Mouse (Mus musculus) erythroblast, embryonic 14.5 days (primary cell): ENCODE results near the gene Ppm1h.

Experiments used
- GATA1 ChIP-seq: IDR thresholded peaks from 2 replicates; pipeline ENCODE4 v1.6.1; 2012; ENCODE audit warnings: low read length, inconsistent platforms, mixed read lengths
- TAL1 ChIP-seq: IDR thresholded peaks from 3 replicates; pipeline ENCODE4 v1.6.1; 2012; ENCODE audit warnings: low read length, inconsistent platforms, mixed read lengths

DNA sequence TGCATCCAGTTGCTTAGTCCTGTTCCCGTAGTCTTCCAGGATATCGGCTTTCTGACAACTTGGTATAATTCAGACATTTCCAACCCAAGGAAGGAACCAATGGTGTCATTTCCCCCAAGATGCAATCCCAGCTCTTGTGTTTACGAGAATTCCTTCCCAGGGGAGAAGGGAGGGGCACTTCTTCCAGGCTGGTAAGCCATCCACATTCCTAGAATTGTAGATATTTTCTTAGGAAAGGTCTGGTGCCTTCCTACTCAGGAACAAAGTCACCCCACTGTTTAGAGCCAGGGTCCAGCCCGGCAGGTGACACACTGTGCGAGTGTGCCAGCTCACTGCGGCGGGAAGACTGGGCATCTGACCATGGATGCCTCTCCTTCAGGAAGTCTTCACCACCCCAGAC is 264.2 kb downstream of the Ppm1h start:
- TF ChIP-seq TAL1 (no peak), GATA1 (no peak)
